Mouse (Mus musculus) kidney, postnatal 36 days (tissue): Measurements from ENCODE around the gene Pbsn.
A peak's percentile ranks its signal among the peaks of the same experiment; 100 is the strongest.
"Not testable (repeated sequence)": the region's sequence is repeated elsewhere in the genome, so short reads cannot be mapped to it uniquely, and the experiment has no call there.

Source experiments
- DNase-seq, 2 experiments: peaks; one replicate each; pipeline ENCODE4 v3.0.0; 2021 to 2022; ENCODE audit warnings: mixed read lengths in 2 of 2

Gene Pbsn

GRCm38 (mm10) chrX:77853523-77853922 lies at the start of gene Pbsn:
Gene Pbsn, minus strand, starts transcription at chrX:77853623.
- DNase-seq, result no peak

GRCm38 (mm10) chrX:77880033-77880432 lies 26.6 kb upstream of the Pbsn start:
- DNase-seq, result peak in 1 of 2 experiments; percentile 15

- DNase-seq, result not testable (repeated sequence)
These were observed 11.0 kb upstream of the Pbsn start, which contains the start of gene Gm14744 for GRCm38 (mm10) chrX:77864458-77864857. Gene Gm14744, plus strand, starts transcription at chrX:77864758.

- peak in 1 of 2 experiments; percentile 8 for DNase-seq
These were observed 41.4 kb downstream of the Pbsn start for GRCm38 (mm10) chrX:77812031-77812430.

- peak; percentile 58 to 74 for DNase-seq
These were observed 42.7 kb downstream of the Pbsn start for GRCm38 (mm10) chrX:77810608-77811206.

GRCm38 (mm10) chrX:77808602-77809001 lies 44.8 kb downstream of the Pbsn start:
- peak; percentile 36 to 73 for DNase-seq

- no peak for DNase-seq
These were observed 51.1 kb downstream of the Pbsn start for GRCm38 (mm10) chrX:77802293-77802692.

GRCm38 (mm10) chrX:77801543-77801942 lies 51.9 kb downstream of the Pbsn start:
- no peak for DNase-seq

- DNase-seq, result no peak
These were observed 53.9 kb downstream of the Pbsn start for GRCm38 (mm10) chrX:77799554-77799953.

- DNase-seq, result no peak
These were observed 55.6 kb downstream of the Pbsn start for GRCm38 (mm10) chrX:77797801-77798200.

GRCm38 (mm10) chrX:77796916-77797315 lies 56.5 kb downstream of the Pbsn start:
- DNase-seq, result no peak

GRCm38 (mm10) chrX:77796238-77796835 lies 57.1 kb downstream of the Pbsn start, which contains the start of gene Prkx:
Gene Prkx, minus strand, starts transcription at chrX:77796278.
- DNase-seq, result peak; percentile 60 to 65

GRCm38 (mm10) chrX:77795858-77796174 lies 57.6 kb downstream of the Pbsn start:
- DNase-seq, result peak; percentile 92 to 93

- DNase-seq, result peak in 1 of 2 experiments; percentile 41
These were observed 58.2 kb downstream of the Pbsn start for GRCm38 (mm10) chrX:77794962-77795857.

- DNase-seq, result no peak
These were observed 64.7 kb downstream of the Pbsn start for GRCm38 (mm10) chrX:77788675-77789074.
